Mouse (Mus musculus): ENCODE data around the gene Gad1. TPM values are rescaled to one million over a fixed set of nuclear protein-coding genes. Genes with fewer than 3 reads are reported as not detected.
A peak's percentile ranks its signal among the peaks of the same experiment; 100 is the strongest.

The Gad1 gene
- polyA plus RNA-seq, 1 experiment: not detected

GRCm38 (mm10) chr2:70631321-70631720 lies 78.4 kb downstream of the Gad1 start:
- Histone ChIP-seq H3K4me1 (ENCODE audit: control insufficient read depth, insufficient read depth, insufficient read length, low read length) (no peaks in the 10 kb centered on the region), H3K4me3 (ENCODE audit: insufficient read depth, low read depth, low read length) (no peak overlapping the region), H3K27ac (replicated peaks; ENCODE audit: low read depth, low read length) (no peak overlapping the region)

- Histone ChIP-seq H3K4me3 (ENCODE audit: insufficient read depth, low read depth, low read length) (no peak overlapping the region), H3K4me1 (ENCODE audit: control insufficient read depth, insufficient read depth, insufficient read length, low read length) (no peaks in the 10 kb centered on the region), H3K27ac (replicated peaks; ENCODE audit: low read depth, low read length) (no peak overlapping the region)
Observed at GRCm38 (mm10) chr2:70632412-70632811, 79.5 kb downstream of the Gad1 start.

- H3K4me1 ChIP-seq (ENCODE audit: control insufficient read depth, insufficient read depth, insufficient read length, low read length): no peaks in the 10 kb centered on the region
- no peak overlapping the region for H3K27ac ChIP-seq (replicated peaks; ENCODE audit: low read depth, low read length)
- no peak overlapping the region for H3K4me3 ChIP-seq (ENCODE audit: insufficient read depth, low read depth, low read length)
Observed at GRCm38 (mm10) chr2:70634028-70634690, 81.3 kb downstream of the Gad1 start.

- H3K4me1 ChIP-seq (ENCODE audit: control insufficient read depth, insufficient read depth, insufficient read length, low read length): peaks cover 2% of the 10 kb centered on the region; the same call in 1 of the 2 replicates
- H3K27ac ChIP-seq (replicated peaks; ENCODE audit: low read depth, low read length): no peak overlapping the region
- H3K4me3 ChIP-seq (ENCODE audit: insufficient read depth, low read depth, low read length): no peak overlapping the region
Observed at GRCm38 (mm10) chr2:70640968-70641367, 88.1 kb downstream of the Gad1 start.

GRCm38 (mm10) chr2:70642971-70643565 lies 90.2 kb downstream of the Gad1 start:
- Histone ChIP-seq H3K4me1 (ENCODE audit: control insufficient read depth, insufficient read depth, insufficient read length, low read length) (peaks cover 2% of the 10 kb centered on the region; the same call in 1 of the 2 replicates), H3K4me3 (ENCODE audit: insufficient read depth, low read depth, low read length) (no peak overlapping the region), H3K27ac (replicated peaks; ENCODE audit: low read depth, low read length) (peak overlapping the region; percentile 31)

GRCm38 (mm10) chr2:70645266-70645780 lies 92.5 kb downstream of the Gad1 start:
- Histone ChIP-seq H3K27ac (replicated peaks; ENCODE audit: low read depth, low read length) (no peak overlapping the region), H3K4me3 (ENCODE audit: insufficient read depth, low read depth, low read length) (no peak overlapping the region), H3K4me1 (ENCODE audit: control insufficient read depth, insufficient read depth, insufficient read length, low read length) (peaks cover 2% of the 10 kb centered on the region; the same call in 1 of the 2 replicates)

- H3K27ac ChIP-seq (replicated peaks; ENCODE audit: low read depth, low read length): no peak overlapping the region
- H3K4me3 ChIP-seq (ENCODE audit: insufficient read depth, low read depth, low read length): no peak overlapping the region
- peaks cover 2% of the 10 kb centered on the region; the same call in 1 of the 2 replicates for H3K4me1 ChIP-seq (ENCODE audit: control insufficient read depth, insufficient read depth, insufficient read length, low read length)
Observed at GRCm38 (mm10) chr2:70647681-70648080, 94.8 kb downstream of the Gad1 start.

GRCm38 (mm10) chr2:70648271-70648670 lies 95.4 kb downstream of the Gad1 start:
- Histone ChIP-seq H3K4me3 (ENCODE audit: insufficient read depth, low read depth, low read length) (no peak overlapping the region), H3K27ac (replicated peaks; ENCODE audit: low read depth, low read length) (no peak overlapping the region), H3K4me1 (ENCODE audit: control insufficient read depth, insufficient read depth, insufficient read length, low read length) (0 out of 2 replicates have a peak, but pooled peaks cover 2% of the 10 kb centered on the region)

- H3K4me3 ChIP-seq (ENCODE audit: insufficient read depth, low read depth, low read length): no peak overlapping the region
- no peak overlapping the region for H3K27ac ChIP-seq (replicated peaks; ENCODE audit: low read depth, low read length)
- H3K4me1 ChIP-seq (ENCODE audit: control insufficient read depth, insufficient read depth, insufficient read length, low read length): no peaks in the 10 kb centered on the region
Observed at GRCm38 (mm10) chr2:70649471-70649870, 96.6 kb downstream of the Gad1 start.

Other genes with a start within 250 kb of the Gad1 start
- not detected in 2 replicates for gene Sp5, start 78.1 kb upstream of the Gad1 start, polyA plus RNA-seq (2012; ENCODE audit: insufficient read depth, insufficient read length, missing spikeins)
- gene Erich2, start 44.3 kb upstream of the Gad1 start, polyA plus RNA-seq (2012; ENCODE audit: insufficient read depth, insufficient read length, missing spikeins): not detected in 2 replicates
- 42.7 and 54.2 TPM in 2 replicates for gene Gorasp2, start 108.5 kb downstream of the Gad1 start, polyA plus RNA-seq (2012; ENCODE audit: insufficient read depth, insufficient read length, missing spikeins)
- not detected in 2 replicates for gene Gm26558, start 109.0 kb downstream of the Gad1 start, polyA plus RNA-seq (2012; ENCODE audit: insufficient read depth, insufficient read length, missing spikeins)